Mouse (Mus musculus) liver, adult 2 months (tissue): ENCODE results near the gene Hist1h4d.

Experiments used
- CTCF ChIP-seq: fragments of 200-500 bp; IDR thresholded peaks from 2 replicates; pipeline ENCODE4 v1.5.1; 2011; ENCODE audit warnings: low read depth, low read length, control low read depth
- POLR2A ChIP-seq: fragments of 200-500 bp; IDR thresholded peaks from 2 replicates; pipeline ENCODE4 v1.6.1; 2011; ENCODE audit warnings: low read length, control low read depth; ENCODE audit not compliant: insufficient read depth; ENCODE audit errors: extremely low read depth

DNA sequence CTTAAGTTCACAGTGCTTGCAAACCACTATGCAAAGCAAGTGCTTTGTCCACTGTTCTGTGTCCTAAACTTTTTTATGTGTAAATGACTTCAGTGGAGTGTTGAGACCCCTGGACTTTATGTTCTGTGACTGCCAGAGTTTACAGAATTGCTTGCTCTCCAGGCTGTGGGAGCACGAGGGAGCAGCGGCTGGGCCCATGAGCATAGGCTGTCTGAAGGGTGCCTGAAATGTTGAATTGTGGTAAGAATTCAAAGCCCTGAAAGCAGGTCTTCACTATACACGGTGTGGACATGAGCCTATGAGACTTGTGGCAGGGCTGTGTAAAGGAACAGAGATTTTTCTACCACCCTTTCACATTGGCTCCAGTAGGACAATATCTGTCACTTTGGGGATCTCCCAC is 30.2 kb downstream of the Hist1h4d start:
- no peak for TF ChIP-seq POLR2A
- TF ChIP-seq CTCF: no peak
